Mouse (Mus musculus) forebrain, postnatal 0 days (tissue): ENCODE measurements at regions not wholly inside any gene's neighbourhood (a gene's known extent, or its start where the extent isn't known, plus 50 kb on each side); places are given as distances from the start of the nearest gene placed in this dataset.
A peak's percentile ranks its signal among the peaks of the same experiment; 100 is the strongest.

ENCODE experiments used
- ATAC-seq: fragments of 200-750 bp; cut with Nextera tagmentation; 2 replicates; pipeline ENCODE4 v1.8.0; 2017; ENCODE audit warnings: mild to moderate bottlenecking, moderate library complexity
- DNase-seq: peaks from one replicate; pipeline ENCODE4 v3.0.0-alpha.2; 2015
- H3K27ac ChIP-seq: fragments of 300-500 bp; sonication (generic); 2 replicates; pipeline ENCODE4 v1.5.1; 2014; ENCODE audit warnings: low read depth, mild to moderate bottlenecking, antibody characterized with exemption, low read length, moderate library complexity, mixed read lengths
- H3K27me3 ChIP-seq: fragments of 300-500 bp; sonication (generic); 2 replicates; pipeline ENCODE4 v1.6.1; 2014; ENCODE audit warnings: mild to moderate bottlenecking, low read length, mixed read lengths; ENCODE audit not compliant: insufficient read depth
- H3K36me3 ChIP-seq: fragments of 300-500 bp; sonication (generic); 2 replicates; pipeline ENCODE4 v1.6.1; 2014; ENCODE audit warnings: mild to moderate bottlenecking, moderate library complexity; ENCODE audit not compliant: insufficient read depth
- H3K4me1 ChIP-seq: fragments of 300-500 bp; sonication (generic); 2 replicates; pipeline ENCODE4 v1.6.1; 2014; ENCODE audit warnings: antibody characterized with exemption; ENCODE audit not compliant: insufficient read depth
- H3K4me2 ChIP-seq: fragments of 300-500 bp; sonication (generic); 2 replicates; pipeline ENCODE4 v1.6.1; 2014; ENCODE audit warnings: low read depth, mild to moderate bottlenecking, moderate library complexity
- H3K4me3 ChIP-seq: fragments of 300-500 bp; sonication (generic); 2 replicates; pipeline ENCODE4 v1.5.1; 2014; ENCODE audit warnings: low read depth, low read length, mixed read lengths
- H3K9ac ChIP-seq: fragments of 300-500 bp; sonication (generic); 2 replicates; pipeline ENCODE4 v1.6.1; 2014; ENCODE audit warnings: mild to moderate bottlenecking
- H3K9me3 ChIP-seq: fragments of 300-500 bp; sonication (generic); 2 replicates; pipeline ENCODE4 v1.6.1; 2016; ENCODE audit warnings: low read length
- CTCF ChIP-seq: sonication (generic); IDR thresholded peaks from 2 replicates; pipeline ENCODE4 v1.5.1; 2016; ENCODE audit warnings: antibody characterized with exemption, control low read depth, low read depth
- WGBS: fragments of 180-500 bp; shearing (Covaris S2); extraction: QIAGEN DNeasy Blood & Tissue Kit; methylation state at CpG from one replicate; pipeline ENCODE4 v1.1.7; 2014; 5-methylcytosine and 5-hydroxymethylcytosine counted together

GRCm38 (mm10) chr13:90515773-90516503 lies 389.2 kb downstream of the Atp6ap1l start:
- Histone ChIP-seq H3K27me3 (no peaks in the 10 kb centered on the region), H3K9ac (no peak overlapping the region), H3K4me1 (0 out of 2 replicates have a peak, but pooled peaks cover 3% of the 10 kb centered on the region), H3K4me3 (no peak overlapping the region), H3K9me3 (no peaks in the 10 kb centered on the region), H3K36me3 (no peaks in the 10 kb centered on the region), H3K27ac (peak overlapping the region; percentile 55), H3K4me2 (no peak overlapping the region)
- DNase-seq: peak; percentile 74
- WGBS: 35% methylated on average over 3 of the region's 3 CpGs
- TF ChIP-seq CTCF: peak; percentile 55
- ATAC-seq: peak; percentile 81

DNA sequence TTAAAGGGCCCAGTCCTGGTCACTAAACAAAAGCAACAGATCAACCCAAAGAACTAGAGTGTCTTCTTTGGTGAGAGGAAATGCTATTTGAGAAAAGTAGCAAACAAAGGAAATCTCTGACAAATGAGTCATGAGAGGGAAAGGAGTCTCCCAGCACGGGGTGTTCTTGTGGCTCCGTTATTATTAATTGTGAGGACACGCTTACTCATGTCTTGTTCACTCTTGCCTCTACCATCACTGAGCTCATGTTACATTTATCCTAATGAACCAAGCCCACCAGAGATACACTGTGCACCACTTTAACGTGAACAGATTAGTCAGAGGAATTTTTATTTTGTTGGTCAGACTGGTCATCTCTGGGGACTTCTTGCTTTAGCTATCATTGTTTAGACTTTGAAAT lies 391.3 kb downstream of the Atp6ap1l start:
- Histone ChIP-seq H3K4me1 (0 out of 2 replicates have a peak, but pooled peaks cover 3% of the 10 kb centered on the region), H3K36me3 (no peaks in the 10 kb centered on the region), H3K27me3 (no peaks in the 10 kb centered on the region), H3K9ac (no peak overlapping the region), H3K27ac (no peak overlapping the region), H3K9me3 (no peaks in the 10 kb centered on the region), H3K4me3 (no peak overlapping the region), H3K4me2 (no peak overlapping the region)
- 79% methylated on average over 4 of the region's 4 CpGs for WGBS
- DNase-seq (no peak), ATAC-seq (no peak)
- no peak for TF ChIP-seq CTCF

GRCm38 (mm10) chr13:90512786-90513401 lies 392.3 kb downstream of the Atp6ap1l start:
- Histone ChIP-seq H3K9ac (no peak overlapping the region), H3K27ac (no peak overlapping the region), H3K27me3 (no peaks in the 10 kb centered on the region), H3K4me2 (no peak overlapping the region), H3K9me3 (no peaks in the 10 kb centered on the region), H3K36me3 (no peaks in the 10 kb centered on the region), H3K4me1 (0 out of 2 replicates have a peak, but pooled peaks cover 3% of the 10 kb centered on the region), H3K4me3 (no peak overlapping the region)
- DNase-seq (no peak), ATAC-seq (no peak)
- 24% methylated on average over 2 of the region's 2 CpGs for WGBS
- TF ChIP-seq CTCF: no peak

GRCm38 (mm10) chr13:90510479-90510878 lies 394.7 kb downstream of the Atp6ap1l start:
- no peaks in the 10 kb centered on the region for H3K27me3 ChIP-seq
- no peaks in the 10 kb centered on the region for H3K4me1 ChIP-seq
- no peak for DNase-seq
- no peak for ATAC-seq
- 28% methylated on average over 6 of the region's 6 CpGs for WGBS
- no peak overlapping the region for H3K4me2 ChIP-seq
- no peaks in the 10 kb centered on the region for H3K9me3 ChIP-seq
- no peaks in the 10 kb centered on the region for H3K36me3 ChIP-seq
- H3K9ac ChIP-seq: no peak overlapping the region
- H3K4me3 ChIP-seq: no peak overlapping the region
- H3K27ac ChIP-seq: no peak overlapping the region
- no peak for TF ChIP-seq CTCF

DNA sequence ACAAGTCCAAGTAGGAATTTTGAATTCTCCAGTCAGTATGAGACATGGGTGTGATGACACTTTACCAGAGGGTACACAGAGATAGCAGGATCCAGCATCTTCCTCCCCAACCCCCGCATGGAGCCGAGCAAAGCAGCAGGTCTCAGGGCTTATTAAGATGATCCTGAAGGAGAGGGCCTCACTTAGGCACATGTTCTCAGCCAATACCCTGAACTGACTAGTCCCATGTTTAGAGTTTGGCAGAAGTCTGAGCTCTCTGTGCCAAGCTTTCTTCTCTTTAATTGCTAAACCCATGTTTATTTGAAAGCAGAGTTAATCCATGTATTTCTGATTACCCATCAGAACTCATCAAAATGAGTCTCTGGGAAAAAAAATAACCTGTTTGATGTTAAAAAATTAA lies 402.0 kb downstream of the Atp6ap1l start:
- ATAC-seq (peak; percentile 23; the same call in 1 of the 2 replicates), DNase-seq (no peak)
- 49% methylated on average over 2 of the region's 2 CpGs for WGBS
- H3K27ac ChIP-seq: no peak overlapping the region
- no peaks in the 10 kb centered on the region for H3K9me3 ChIP-seq
- H3K4me3 ChIP-seq: no peak overlapping the region
- no peaks in the 10 kb centered on the region for H3K36me3 ChIP-seq
- no peak overlapping the region for H3K4me2 ChIP-seq
- no peak overlapping the region for H3K9ac ChIP-seq
- no peaks in the 10 kb centered on the region for H3K27me3 ChIP-seq
- no peak for TF ChIP-seq CTCF
- H3K4me1 ChIP-seq: no peaks in the 10 kb centered on the region

DNA sequence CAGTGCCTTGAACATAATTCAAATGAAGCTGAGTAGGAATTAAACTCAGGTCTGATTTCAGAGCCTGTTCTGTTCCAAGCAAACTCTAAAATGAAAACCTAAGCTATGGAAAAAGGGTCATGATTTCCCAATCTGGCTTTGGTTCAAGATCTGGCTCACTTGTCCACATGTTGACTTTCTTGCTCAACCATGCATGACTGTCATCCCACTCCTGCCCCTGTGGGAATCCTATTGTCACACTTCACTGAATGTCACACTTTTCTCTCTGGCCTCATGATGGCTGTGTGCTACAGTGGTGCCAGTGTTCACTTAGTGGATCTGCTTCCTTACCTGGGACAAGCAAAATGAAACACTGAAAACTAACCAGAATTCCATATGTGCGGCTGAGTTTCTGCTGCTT lies 403.0 kb downstream of the Atp6ap1l start:
- 90% methylated on average over 1 of the region's 1 CpGs for WGBS
- no peak overlapping the region for H3K27ac ChIP-seq
- DNase-seq: no peak
- no peaks in the 10 kb centered on the region for H3K36me3 ChIP-seq
- no peak overlapping the region for H3K9ac ChIP-seq
- ATAC-seq: no peak
- no peaks in the 10 kb centered on the region for H3K4me1 ChIP-seq
- H3K27me3 ChIP-seq: no peaks in the 10 kb centered on the region
- H3K9me3 ChIP-seq: no peaks in the 10 kb centered on the region
- no peak overlapping the region for H3K4me2 ChIP-seq
- no peak for TF ChIP-seq CTCF
- no peak overlapping the region for H3K4me3 ChIP-seq

- Histone ChIP-seq H3K4me2 (no peak overlapping the region), H3K27me3 (no peaks in the 10 kb centered on the region), H3K27ac (no peak overlapping the region), H3K9ac (no peak overlapping the region), H3K4me3 (no peak overlapping the region), H3K36me3 (no peaks in the 10 kb centered on the region), H3K4me1 (no peaks in the 10 kb centered on the region), H3K9me3 (no peaks in the 10 kb centered on the region)
- ATAC-seq (no peak), DNase-seq (no peak)
- no peak for TF ChIP-seq CTCF
- WGBS: 93% methylated on average over 3 of the region's 3 CpGs
These were observed 406.2 kb downstream of the Atp6ap1l start for GRCm38 (mm10) chr13:90498978-90499377.
